Mouse (Mus musculus) kidney, postnatal 25 days (tissue): ENCODE results near the gene Fshr.
"Not testable (repeated sequence)": the region's sequence is repeated elsewhere in the genome, so short reads cannot be mapped to it uniquely, and the experiment has no call there.

ENCODE experiments used
- DNase-seq, 2 experiments: peaks; one replicate each; pipeline ENCODE4 v3.0.0; 2021; ENCODE audit warnings: mixed read lengths in 2 of 2

Gene Fshr

DNA sequence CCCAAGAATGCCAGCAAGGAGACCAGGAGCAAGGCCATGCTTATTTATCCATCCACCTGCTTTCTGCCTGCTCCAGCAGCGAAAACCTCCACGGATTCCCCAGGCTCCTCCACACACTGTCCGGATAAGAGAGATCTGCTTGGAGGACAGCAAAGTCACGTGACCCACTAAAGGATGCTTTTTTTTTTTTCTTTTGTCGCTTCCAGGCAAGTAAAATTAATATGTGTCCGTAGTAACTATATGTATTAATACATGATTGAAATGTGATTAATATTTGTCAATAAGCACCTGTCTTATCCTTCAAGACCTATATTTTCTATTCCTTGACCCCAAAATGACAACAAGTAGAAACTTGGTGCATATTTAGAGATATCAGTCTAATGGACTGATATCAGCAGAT lies at the start of gene Fshr:
TSS of gene Fshr (minus strand) at position 101 of the 400 bp plus-strand sequence.
- DNase-seq = no peak

DNA sequence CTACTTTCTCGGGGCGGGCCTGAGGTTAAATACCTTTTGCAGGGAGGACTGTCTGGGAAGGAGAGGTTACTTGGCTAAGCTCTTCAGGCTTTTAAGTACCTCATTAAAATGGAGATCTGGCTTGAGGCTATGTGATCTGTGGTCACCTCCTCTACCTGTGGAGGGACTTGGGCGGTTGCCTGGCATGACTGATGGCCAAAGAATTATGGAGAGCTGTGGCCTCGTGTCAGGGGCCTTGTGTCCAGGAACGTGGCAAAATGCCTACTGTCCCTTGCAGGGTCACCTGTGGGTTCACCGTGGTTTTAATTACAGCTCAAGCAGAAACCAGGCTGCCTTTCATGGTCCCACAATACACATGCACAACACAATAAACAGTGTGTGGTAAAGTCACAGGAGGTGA lies 1.7 kb upstream of the Fshr start:
- DNase-seq = no peak

DNA sequence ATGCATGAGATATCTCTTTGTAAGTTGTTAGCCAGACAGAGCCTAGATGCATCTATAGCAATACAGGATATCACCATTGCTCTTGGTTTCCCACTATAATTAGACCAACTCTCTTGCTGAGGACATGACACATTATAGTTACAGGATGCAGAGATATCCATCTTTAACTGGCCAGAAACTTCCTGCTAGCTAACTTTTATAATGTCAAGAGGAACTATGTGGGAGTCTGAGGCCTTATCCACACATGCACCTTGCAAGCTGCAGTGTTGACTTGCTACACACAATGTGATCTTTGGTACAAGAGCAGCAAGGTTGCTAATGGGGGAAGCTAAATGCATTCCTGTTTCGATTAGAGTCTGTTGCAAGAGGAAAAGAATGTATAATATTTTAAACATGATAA lies 26.9 kb downstream of the Fshr start:
- DNase-seq = no peak

DNA sequence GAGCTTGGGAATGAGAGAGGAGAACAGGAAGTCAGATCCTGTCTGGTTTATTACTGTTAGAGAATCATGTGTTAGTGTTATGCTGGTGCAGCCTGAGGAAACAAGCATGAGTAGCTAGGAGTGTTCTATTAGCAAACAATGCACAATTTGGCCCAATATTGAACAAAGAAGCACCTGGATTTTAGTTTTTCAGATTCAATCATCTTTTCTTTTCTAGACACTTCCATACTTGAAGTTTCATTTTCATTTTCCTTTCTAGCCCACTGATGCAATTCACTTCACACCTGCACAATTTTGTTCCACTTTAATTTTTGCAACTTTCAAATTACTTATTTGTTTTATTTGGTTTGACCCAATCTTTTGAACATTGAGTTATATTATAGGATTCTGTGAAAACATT lies 35.7 kb downstream of the Fshr start:
- no peak for DNase-seq

DNA sequence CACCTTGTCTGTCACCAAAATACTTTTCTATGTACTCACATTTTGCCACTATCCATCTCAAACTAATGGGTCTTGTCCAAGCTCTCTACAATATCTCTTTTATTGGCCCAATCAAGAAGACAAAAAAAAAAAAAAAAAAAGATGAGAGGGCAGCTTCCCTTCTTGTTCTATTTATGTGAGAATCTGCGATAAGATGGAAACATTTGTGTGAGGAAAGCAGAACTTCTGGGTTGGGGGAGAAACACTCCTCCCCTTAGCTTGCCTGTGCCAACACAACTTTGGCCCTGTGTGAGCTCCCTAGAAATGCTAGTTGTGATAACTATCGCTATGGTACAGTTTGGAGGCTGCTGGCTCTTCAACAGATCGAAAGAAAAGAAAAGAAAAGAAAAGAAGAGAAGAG lies 38.0 kb downstream of the Fshr start:
- DNase-seq = no peak

DNA sequence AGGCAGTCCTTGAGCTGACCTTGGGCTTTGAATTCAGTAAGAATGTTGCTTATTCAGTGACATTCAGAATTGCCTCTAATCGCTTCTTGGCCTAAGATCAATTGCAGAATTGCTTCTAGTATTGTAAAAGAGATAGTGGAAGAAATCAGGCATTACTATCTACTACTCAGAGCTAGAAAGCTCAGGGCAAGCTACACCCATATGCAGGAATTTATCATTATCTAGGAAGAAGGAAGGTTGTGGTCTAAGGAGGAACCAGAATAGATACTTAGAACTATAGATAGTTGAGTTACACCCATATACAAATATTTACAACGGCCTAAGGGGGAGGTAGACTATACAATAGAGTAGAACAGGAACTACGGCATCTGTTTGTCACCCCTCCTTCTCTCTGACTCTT lies 41.1 kb downstream of the Fshr start:
- DNase-seq = not testable (repeated sequence)

DNA sequence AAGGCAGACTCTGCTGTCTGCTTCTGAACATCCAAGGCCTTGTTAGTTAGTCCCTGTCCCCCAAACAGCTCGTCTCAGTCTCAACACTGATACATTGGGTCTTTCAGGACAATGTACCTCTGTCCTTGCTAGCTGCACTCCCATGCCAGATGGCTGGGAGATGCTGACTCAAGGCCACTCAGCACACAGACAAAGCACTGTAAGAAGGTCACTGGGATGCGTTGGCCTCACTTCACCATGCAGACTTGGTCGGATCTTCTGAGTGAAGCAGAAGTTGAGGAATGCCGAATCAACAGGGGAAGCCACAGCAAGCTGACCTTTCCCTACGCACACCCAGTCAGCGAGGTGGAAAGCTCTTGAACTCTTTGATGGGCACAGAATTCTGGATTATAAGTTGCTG lies 55.7 kb downstream of the Fshr start:
- DNase-seq = no peak

DNA sequence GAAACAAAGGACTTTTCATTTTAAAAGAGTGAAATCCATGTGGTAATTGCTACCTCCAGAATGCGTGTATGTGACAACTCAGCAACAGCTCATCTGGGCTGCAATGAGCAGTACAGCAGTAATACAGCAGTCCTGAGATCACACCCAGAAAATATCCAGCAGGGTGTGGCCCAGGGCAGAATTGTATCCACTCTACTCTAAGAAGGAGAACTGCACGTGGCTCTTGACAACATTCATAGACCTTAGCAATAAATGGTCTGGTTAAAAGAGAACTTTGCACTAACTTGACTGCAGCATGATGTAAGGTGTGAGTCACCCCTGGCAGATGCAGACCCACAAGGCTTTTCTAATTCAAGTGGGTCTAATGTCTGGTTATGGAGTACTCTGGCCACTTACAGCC lies 80.5 kb downstream of the Fshr start:
- DNase-seq = no peak

DNA sequence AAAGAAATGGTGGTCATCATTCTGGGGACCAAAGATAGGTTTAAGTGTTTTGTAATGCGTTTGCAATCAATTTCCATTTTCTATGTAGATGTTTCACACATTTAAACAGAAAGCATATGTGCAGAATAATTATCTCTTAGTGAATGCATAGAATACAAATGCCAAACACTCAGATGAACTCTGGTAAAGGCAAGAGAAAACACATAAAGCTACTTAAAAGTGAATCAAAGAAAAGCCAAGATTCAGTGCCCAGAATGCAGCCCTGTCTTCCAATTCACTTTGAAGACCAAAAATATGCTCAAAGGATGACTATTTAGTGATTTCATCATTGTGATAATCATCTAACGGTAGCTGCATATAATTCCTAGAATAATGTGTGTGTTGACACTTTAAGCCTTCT lies 81.2 kb downstream of the Fshr start:
- no peak for DNase-seq

DNA sequence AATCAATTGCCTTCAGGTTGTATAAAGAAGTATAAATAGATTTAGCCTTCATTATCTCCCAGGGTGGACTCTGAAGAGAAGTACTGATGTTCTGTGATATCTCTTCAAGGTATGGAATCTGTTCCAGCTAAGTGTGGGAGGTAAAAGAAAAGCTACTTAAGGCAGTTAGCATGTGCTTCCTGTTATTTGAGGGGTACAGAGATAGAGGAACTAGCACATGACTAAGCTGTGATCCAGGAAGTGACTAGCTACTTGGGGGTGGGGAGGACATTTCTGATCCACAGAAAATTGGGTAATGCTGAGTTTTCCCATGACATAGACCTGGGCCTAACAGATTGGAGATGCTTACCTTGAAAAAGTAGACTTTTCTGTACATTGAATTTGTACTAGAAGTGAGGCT lies 86.5 kb downstream of the Fshr start:
- DNase-seq = no peak

DNA sequence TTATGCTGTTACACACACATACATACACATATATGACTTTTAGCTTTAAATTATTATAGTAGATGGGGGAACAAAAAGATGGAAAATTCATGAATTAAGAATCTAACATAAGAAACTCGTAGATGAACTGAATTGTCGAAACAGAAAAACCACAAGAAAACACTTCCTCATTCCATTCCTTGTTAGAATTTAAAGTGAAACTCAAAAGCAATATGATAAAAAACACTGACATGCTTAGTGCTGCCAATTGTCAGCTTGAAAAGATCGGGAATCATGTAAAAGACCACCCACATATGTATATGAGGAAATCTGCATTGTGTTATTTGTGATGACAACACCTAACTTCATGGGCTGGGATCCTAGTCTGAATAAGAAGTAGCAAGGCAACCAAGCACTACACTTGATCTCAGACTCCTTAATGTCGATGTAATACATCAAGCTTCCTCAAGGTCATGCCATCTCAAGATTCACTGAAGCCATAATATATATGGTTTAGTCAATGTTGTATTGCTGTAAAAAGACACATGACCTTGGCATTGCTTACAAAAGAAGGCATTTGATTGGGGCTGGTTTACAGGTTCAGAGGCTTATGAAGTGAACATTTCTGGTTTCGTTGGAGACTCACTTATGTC lies 99.6 kb downstream of the Fshr start:
- no peak for DNase-seq

DNA sequence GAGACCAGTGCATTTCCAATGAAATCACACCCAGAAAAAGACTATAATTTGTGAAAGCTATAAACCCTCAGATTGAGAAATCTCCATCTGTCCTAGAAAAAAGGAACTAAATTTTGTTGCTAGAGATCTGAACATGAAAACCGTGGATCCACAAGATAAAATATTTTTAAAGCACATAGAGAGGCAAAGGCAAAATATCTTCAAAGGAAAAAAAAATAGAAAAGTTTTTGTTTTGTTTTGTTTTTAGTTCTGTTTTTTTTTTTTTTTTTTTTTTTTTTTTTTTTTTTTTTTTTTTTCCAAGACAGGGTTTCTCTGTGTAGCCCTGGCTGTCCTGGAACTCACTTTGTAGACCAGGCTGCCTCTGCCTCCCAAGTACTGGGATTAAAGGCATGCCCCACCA lies 100.7 kb downstream of the Fshr start:
- DNase-seq = not testable (repeated sequence)

DNA sequence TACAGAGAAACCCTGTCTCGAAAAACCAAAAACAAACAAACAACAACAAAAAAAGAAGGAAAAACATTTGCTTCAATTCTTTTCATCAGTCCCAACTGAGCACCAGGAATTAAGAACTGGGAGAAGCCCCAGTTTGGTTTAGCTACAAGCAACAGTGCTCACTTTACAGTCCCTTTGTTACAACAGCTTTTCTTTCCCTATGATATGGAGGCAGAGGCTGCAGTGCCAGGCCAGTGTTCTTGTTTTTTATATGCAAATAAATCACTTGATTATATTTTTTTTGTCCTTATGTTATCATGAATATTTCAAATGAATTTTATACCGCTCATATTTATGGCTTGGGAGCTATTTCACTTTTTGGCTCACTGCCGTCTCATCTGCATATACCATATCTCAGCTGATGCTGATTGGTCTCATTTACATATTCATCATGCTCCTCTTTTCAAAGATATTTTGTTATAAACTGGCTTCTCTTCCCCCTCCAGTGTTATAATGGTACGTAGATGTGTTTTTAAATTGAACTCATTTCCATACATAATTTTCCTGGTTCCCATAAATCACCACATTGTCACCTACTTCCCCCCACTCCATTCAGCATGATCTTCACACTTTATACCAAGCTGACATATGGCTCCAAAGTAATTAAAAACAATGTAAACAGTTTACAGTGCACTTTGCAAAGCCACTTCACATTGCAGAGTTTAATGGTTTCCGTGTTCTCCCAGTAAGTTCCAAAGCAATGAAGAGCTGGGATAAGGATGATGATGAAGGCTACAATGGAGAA lies 110.6 kb downstream of the Fshr start:
- no peak for DNase-seq

DNA sequence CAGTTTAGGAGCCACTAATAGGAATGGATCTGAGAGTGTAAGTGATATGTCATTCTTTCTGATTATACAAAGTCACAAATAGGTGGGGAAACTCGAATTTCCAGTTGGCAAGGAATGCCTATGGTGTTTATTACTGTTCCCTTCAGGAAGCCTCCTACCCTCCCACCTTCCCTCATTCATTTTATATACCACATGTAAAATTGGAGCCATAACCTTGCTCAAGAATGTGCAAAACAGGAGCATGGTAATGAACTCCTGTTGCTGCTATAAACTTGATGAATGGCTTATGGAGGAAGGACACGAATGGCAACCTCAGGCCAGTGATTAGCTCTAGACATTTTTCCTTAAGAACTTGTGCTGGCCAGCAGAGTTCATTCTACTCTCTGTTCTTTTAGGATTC lies 117.6 kb downstream of the Fshr start:
- no peak for DNase-seq

DNA sequence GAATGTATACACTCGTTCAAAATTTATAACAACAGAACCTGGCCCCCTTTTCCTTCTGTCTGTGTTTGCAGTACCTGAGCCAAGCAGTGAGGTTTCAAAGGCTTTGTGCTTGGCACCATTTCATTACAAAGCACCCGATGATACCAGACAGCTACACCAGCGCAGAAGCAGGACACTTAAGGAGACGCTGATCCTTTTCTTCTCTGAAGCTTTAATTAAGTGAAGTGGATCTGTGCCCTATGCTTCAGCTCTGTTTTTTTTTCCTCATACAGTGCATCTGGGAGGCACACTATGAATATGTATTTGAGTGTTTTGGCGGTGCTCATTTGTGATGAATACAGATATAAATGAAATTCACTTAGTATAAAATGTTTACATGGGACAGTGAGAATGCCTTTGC lies 120.8 kb downstream of the Fshr start:
- no peak for DNase-seq

DNA sequence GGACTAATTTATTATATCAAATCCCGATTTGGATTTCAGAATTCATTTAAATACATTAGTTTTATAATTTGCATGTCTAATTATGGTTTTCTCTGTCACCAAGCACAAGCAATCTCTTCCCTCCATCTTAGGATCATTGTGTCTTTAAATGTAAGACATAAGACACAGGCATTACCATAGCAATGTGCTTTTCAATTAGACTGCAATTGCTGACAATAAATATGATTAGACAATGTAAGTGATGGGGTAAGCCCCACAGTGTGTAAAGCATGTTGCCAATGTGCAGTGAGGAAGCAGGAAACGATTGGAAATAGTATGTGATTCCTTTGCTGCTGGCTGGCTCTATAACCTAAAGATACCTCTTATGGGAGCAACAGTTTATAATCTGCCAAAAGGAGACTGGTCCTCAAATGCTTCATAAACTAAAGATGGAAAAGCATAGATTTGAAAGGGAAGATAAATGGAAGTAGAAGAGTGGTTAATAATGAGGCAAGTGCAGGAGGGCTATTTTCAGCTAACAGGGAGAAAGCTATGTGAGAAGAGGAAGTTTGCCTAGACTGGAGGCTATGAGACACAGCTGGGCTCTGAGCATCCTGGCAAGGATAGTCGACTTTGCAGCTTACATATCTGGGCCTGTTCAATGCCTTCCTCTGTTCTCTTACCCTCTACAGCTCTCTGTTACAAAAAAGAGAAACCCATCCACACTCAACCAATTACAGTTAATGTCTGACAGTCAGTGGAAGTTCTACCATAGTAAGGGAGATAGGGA lies 136.0 kb downstream of the Fshr start:
- DNase-seq = no peak

DNA sequence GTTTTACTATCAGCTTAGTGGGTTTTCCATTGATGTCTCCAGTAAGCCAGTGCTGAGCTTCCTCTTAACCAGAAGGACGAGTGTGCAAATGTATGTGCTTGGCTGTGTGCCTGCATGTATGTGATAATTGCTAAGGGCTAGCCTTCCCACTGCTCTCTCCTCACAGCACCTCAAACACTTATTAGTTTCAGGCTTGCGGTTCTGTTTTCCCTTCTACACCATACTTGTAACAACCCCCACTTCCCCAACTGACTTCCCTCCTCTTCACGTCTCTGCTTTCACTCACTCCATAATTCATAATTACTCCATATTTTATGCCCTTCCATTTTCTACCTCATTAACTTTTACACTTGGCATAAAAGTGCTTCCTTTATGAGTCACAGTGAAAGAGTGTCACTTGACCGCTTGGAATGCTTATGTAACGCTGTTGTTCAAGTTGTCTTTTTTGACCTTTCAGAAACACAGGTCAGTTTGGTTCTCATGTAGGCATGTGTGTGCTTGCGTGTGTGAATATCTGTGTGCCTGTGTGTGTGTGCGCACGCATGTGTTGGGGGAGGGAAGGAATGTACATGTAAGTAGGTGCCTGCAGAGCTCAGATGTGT lies 138.0 kb downstream of the Fshr start:
- DNase-seq = no peak

DNA sequence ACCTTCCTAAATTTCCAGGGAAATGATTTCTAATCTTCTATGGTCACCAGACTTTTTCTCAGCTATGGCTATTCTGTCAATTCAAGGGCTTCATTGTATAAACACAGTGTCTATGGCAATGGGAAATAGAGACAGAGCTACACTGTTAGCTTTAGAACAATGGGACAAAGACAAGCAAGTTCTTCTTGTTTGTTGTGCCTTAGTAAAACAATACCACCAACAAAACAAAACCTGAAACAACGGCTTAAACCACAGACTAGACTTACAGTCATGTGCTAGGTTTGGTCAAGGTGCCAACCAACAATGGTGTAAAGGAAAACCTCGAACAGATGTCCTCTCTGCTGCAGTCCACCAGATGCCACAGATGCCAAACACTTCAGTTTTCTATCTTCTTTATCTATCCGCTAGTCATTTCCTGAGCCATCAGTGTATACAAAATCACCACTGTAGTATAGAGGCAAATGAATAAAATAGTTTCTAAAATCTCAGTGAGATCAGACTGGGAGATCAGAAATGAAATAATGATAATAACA lies 149.4 kb downstream of the Fshr start:
- DNase-seq = no peak

DNA sequence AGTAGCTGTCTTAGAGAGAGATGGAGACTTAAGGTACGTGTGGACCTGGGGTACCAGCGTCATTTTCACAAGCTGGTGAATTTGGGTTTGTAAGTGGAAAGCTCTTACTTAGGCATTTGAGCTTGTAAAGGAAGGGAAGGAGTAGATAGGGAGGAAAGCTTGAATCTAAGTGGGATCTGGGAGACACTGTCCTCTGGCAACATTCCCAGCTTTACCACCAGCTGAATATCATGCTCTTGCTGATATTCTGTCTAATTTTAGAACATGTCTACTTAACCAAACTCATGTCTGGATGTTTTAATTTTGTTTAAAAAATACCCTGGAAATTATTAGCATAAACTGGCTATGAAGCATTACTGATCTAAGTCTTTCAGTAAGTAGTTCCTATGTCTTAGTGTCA lies 151.4 kb downstream of the Fshr start:
- DNase-seq = no peak

DNA sequence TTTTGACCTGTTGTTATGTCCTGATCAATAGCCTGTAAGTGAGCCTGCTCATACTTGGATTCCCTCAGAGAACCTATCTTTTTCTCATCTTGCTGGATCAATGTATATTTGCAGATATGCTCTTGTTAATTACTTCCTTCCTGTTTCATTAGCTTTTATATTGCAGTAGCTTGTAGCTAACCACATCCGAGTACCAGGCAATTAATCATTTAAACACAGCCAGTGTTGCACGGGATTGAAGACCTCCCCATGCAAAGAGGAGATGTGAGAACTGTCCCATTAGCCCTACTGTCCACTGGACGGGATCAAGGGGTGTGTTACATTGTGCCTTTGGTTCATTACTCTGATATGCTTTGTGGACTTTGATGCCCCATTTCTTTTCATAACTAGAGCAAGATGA lies 154.5 kb downstream of the Fshr start:
- no peak for DNase-seq

DNA sequence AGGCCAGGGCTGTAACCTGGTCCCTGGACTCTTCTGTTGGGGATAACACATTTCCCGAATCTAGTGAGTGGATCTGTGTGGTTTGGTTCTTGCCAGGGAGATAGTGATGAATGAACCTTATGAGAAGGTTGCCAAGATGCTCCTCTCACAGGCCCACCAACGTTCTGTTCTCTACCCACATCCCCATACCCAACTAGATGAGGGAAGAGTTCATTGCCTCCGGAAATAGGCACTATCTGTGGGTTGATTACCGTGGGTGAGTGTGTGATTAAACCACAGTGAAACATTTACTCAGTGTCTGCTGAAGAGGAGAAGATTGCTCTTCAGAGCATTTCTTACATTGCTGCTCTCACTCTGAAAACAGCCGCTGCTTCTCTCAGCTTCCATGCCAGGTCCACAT lies 163.8 kb downstream of the Fshr start:
- DNase-seq = no peak

DNA sequence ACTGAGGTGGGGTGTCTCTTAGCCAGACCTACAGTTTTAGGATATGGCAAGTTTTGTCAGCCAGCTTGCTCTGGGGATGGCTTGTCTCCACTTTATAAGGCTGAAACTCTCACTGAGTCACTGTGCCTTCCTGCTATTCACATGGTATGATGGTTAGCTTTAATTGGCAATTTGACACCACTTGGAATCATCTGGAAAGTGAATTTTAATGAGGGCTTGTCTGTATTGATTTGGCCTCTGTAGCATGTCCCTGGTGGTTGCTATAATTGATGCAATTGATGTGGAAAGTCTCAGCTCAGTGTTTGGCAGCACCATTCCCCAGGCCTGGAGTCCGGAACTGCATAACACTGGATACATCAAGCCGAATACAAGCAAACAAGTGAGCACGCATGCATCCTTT lies 164.4 kb downstream of the Fshr start:
- DNase-seq = no peak

DNA sequence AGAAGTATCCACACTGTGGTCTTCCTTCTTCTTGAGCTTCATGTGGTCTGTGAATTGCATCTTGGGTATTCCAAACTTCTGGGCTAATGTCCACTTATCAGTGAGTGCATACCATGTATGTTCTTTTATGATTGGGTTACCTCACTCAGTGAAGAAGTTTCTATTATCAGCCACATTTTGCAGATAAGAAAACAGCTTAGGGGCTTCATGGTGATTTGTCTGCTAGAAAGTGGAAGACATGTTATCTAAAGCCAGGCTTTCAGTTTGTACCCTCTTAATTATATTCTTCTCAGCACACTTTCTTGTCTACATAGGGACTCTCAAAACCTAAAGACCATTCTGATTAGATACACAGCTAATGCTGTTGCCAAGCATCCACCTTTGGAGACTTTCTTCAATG lies 165.8 kb downstream of the Fshr start:
- no peak for DNase-seq
